Mouse (Mus musculus): ENCODE measurements at regions not wholly inside any gene's neighbourhood (a gene's known extent, or its start where the extent isn't known, plus 50 kb on each side); places are given as distances from the start of the nearest gene placed in this dataset.

DNA sequence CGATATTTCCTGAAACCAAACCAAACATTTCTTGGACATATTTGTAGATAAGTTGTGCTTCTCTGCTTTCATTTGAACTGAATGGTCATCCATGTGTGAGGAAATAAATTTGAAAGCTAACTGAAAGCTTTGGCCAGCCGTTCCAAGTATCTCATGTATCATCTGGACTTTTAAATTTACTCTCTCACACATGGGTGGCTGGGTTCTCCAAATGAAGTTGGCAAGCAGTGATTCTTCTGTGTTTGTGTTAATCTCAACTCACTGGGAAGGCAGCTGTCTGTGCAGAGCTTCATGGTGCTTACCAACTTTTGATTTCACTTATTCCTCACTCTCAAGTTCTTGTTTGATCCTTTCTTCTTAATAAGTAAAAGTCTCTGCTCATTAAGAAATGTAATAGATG, 317.3 kb downstream of the Otol1 start:
- TF ChIP-seq CEBPB (IDR thresholded peaks at IDR 0.05; ENCODE audit: insufficient read depth, poor library complexity, severe bottlenecking) (no peak), POLR2A (IDR thresholded peaks at IDR 0.05; ENCODE audit: insufficient read length, low read depth) (no peak), USF1 (IDR thresholded peaks at IDR 0.05; ENCODE audit: low read depth) (no peak), MYOD1 (IDR thresholded peaks at IDR 0.05; ENCODE audit: control insufficient read depth in 1 of 3, insufficient read length in 2 of 3, low read depth in 2 of 3) (no peak), POLR2AphosphoS2 (IDR thresholded peaks at IDR 0.05; ENCODE audit: insufficient read length, low read depth) (no peak), MAX (IDR thresholded peaks at IDR 0.05; ENCODE audit: low read depth) (no peak), TCF12 (IDR thresholded peaks at IDR 0.05; ENCODE audit: insufficient read depth, poor library complexity, severe bottlenecking) (no peak), SRF (IDR thresholded peaks at IDR 0.05; ENCODE audit: control insufficient read depth, insufficient read length, low read depth) (no peak), MYOG (IDR thresholded peaks at IDR 0.05; ENCODE audit: control insufficient read depth in 1 of 3, insufficient read depth in 1 of 3, insufficient read length in 2 of 3, low read depth in 2 of 3) (no peak)

Measured in myocyte (in vitro differentiated cells).